Mouse (Mus musculus) forebrain, embryonic 10.5 days (tissue): ENCODE data around the gene Sec1. TPM values are rescaled to one million over a fixed set of nuclear protein-coding genes. Genes with fewer than 3 reads are reported as not detected.
A peak's percentile ranks its signal among the peaks of the same experiment; 100 is the strongest.

Experiments
- DNase-seq: peaks from one replicate; pipeline ENCODE4 v3.0.0-alpha.2; 2017; ENCODE audit warnings: low spot score; ENCODE audit errors: extremely low spot score
- H3K27ac ChIP-seq: fragments of 300-500 bp; sonication (generic); 2 replicates; pipeline ENCODE4 v1.5.1; 2016; ENCODE audit warnings: mild to moderate bottlenecking
- H3K27me3 ChIP-seq: fragments of 300-500 bp; sonication (generic); 2 replicates; pipeline ENCODE4 v1.6.1; 2016; ENCODE audit warnings: mild to moderate bottlenecking; ENCODE audit not compliant: poor library complexity, severe bottlenecking
- H3K36me3 ChIP-seq: fragments of 300-500 bp; sonication (generic); replicated peaks from 2 replicates; pipeline ENCODE4 v1.6.1; 2016; ENCODE audit warnings: mild to moderate bottlenecking, moderate library complexity
- H3K4me1 ChIP-seq: fragments of 300-500 bp; sonication (generic); 2 replicates; pipeline ENCODE4 v1.6.1; 2016
- H3K4me3 ChIP-seq: fragments of 300-500 bp; sonication (generic); 2 replicates; pipeline ENCODE4 v1.5.1; 2016; ENCODE audit warnings: mild to moderate bottlenecking, moderate library complexity
- H3K9me3 ChIP-seq: fragments of 300-500 bp; sonication (generic); 2 replicates; pipeline ENCODE4 v1.6.1; 2016; ENCODE audit warnings: mild to moderate bottlenecking, moderate library complexity
- WGBS: fragments of 180-500 bp; shearing (Covaris S2); methylation state at CpG from one replicate; pipeline ENCODE4 v1.1.7; 2016; 5-methylcytosine and 5-hydroxymethylcytosine counted together
- polyA plus RNA-seq: library from polyadenylated mRNA; unstranded; fragments of >200 nt; fragmentation: Nextera tagmentation; extraction: Ambion mirVana; gene quantifications from 2 replicates; pipeline ENCODE4 v1.2.1, GENCODE M21; 2016

The Sec1 gene
- polyA plus RNA-seq, 1 experiment from 2014 or later: 0.78 TPM

GRCm38 (mm10) chr7:45715741-45716459 is 21.7 kb upstream of the Sec1 start:
- no peaks in the 10 kb centered on the region for H3K27me3 ChIP-seq
- peaks cover 52% of the 10 kb centered on the region for H3K36me3 ChIP-seq
- DNase-seq: no peak
- H3K27ac ChIP-seq: peak overlapping the region; percentile 90
- WGBS: 85% methylated on average over 19 of the region's 19 CpGs
- no peaks in the 10 kb centered on the region for H3K9me3 ChIP-seq
- peaks cover 68% of the 10 kb centered on the region for H3K4me1 ChIP-seq
- peak overlapping the region; percentile 96 for H3K4me3 ChIP-seq

- Histone ChIP-seq H3K27ac (peak within 1 kb of the TSS; percentile 90), H3K4me3 (peak within 1 kb of the TSS; percentile 96), H3K27me3 (no peaks in the 10 kb centered on the region), H3K9me3 (no peaks in the 10 kb centered on the region), H3K36me3 (peaks cover 52% of the 10 kb centered on the region), H3K4me1 (peaks cover 61% of the 10 kb centered on the region)
- 7% methylated on average over 34 of the region's 34 CpGs for WGBS
- peak; percentile 95 for DNase-seq
Measured at GRCm38 (mm10) chr7:45715090-45715708, 21.0 kb upstream of the Sec1 start, which contains the start of gene Rpl18. TSS of gene Rpl18 (plus strand) at chr7:45715457.

- H3K4me1 ChIP-seq: peaks cover 60% of the 10 kb centered on the region
- H3K4me3 ChIP-seq: peak overlapping the region; percentile 96
- peak overlapping the region; percentile 90 for H3K27ac ChIP-seq
- no peaks in the 10 kb centered on the region for H3K9me3 ChIP-seq
- WGBS: 12% methylated on average over 14 of the region's 14 CpGs
- peaks cover 52% of the 10 kb centered on the region for H3K36me3 ChIP-seq
- DNase-seq: no peak
- H3K27me3 ChIP-seq: no peaks in the 10 kb centered on the region
Measured at GRCm38 (mm10) chr7:45714630-45715089, 20.5 kb upstream of the Sec1 start.

- Histone ChIP-seq H3K27me3 (no peaks in the 10 kb centered on the region), H3K27ac (peak overlapping the region; percentile 90), H3K9me3 (no peaks in the 10 kb centered on the region), H3K36me3 (peaks cover 49% of the 10 kb centered on the region), H3K4me1 (peaks cover 60% of the 10 kb centered on the region), H3K4me3 (peak overlapping the region; percentile 96)
- DNase-seq: no peak
- WGBS: 89% methylated on average over 6 of the region's 6 CpGs
Measured at GRCm38 (mm10) chr7:45713881-45714520, 19.8 kb upstream of the Sec1 start.

DNA sequence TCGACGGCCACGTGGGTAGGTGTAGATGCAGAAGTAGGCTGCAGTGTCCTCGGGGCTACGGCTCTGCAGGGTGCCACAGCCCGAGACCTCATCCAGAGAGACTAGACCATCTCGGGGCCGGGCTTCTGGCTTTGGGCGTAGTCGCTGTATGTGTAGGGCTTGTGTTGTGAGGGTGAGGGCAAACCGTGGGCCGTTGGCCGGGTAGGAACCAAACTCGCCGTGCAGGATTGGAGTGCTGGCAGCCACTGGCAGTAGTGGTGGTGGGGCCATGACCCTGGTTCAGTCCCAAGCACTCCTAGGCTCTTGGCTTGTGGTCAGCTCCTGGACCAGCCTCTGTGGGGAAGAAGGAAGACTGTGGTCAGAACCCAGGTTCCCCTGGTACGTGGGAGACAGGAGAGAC is 19.2 kb upstream of the Sec1 start:
- Histone ChIP-seq H3K9me3 (no peaks in the 10 kb centered on the region), H3K36me3 (peaks cover 45% of the 10 kb centered on the region), H3K4me3 (peak overlapping the region; percentile 96; the same call in 1 of the 2 replicates), H3K27me3 (no peaks in the 10 kb centered on the region), H3K4me1 (peaks cover 62% of the 10 kb centered on the region), H3K27ac (no peak overlapping the region)
- no peak for DNase-seq
- WGBS: 95% methylated on average over 16 of the region's 16 CpGs

GRCm38 (mm10) chr7:45712022-45712757 is 18.0 kb upstream of the Sec1 start:
- Histone ChIP-seq H3K9me3 (no peaks in the 10 kb centered on the region), H3K4me3 (no peak overlapping the region), H3K4me1 (peaks cover 73% of the 10 kb centered on the region), H3K27ac (no peak overlapping the region), H3K36me3 (peaks cover 45% of the 10 kb centered on the region), H3K27me3 (no peaks in the 10 kb centered on the region)
- 90% methylated on average over 21 of the region's 21 CpGs for WGBS
- DNase-seq: no peak

GRCm38 (mm10) chr7:45711316-45712021 is 17.3 kb upstream of the Sec1 start:
- H3K27ac ChIP-seq: no peak overlapping the region
- no peak for DNase-seq
- H3K27me3 ChIP-seq: no peaks in the 10 kb centered on the region
- 94% methylated on average over 24 of the region's 24 CpGs for WGBS
- no peak overlapping the region for H3K4me3 ChIP-seq
- H3K36me3 ChIP-seq: peaks cover 45% of the 10 kb centered on the region
- H3K9me3 ChIP-seq: no peaks in the 10 kb centered on the region
- peaks cover 73% of the 10 kb centered on the region for H3K4me1 ChIP-seq

GRCm38 (mm10) chr7:45710477-45711191 is 16.4 kb upstream of the Sec1 start:
- WGBS: 92% methylated on average over 20 of the region's 20 CpGs
- no peak overlapping the region for H3K27ac ChIP-seq
- H3K27me3 ChIP-seq: no peaks in the 10 kb centered on the region
- DNase-seq: no peak
- no peaks in the 10 kb centered on the region for H3K9me3 ChIP-seq
- H3K4me1 ChIP-seq: peaks cover 73% of the 10 kb centered on the region
- H3K4me3 ChIP-seq: 0 out of 2 replicates have a peak overlapping the region, but pooled peaks have one; percentile 3
- H3K36me3 ChIP-seq: peaks cover 45% of the 10 kb centered on the region

GRCm38 (mm10) chr7:45709677-45710355 is 15.6 kb upstream of the Sec1 start:
- Histone ChIP-seq H3K4me1 (peaks cover 73% of the 10 kb centered on the region), H3K36me3 (peaks cover 45% of the 10 kb centered on the region), H3K27ac (0 out of 2 replicates have a peak overlapping the region, but pooled peaks have one; percentile 20), H3K9me3 (no peaks in the 10 kb centered on the region), H3K27me3 (no peaks in the 10 kb centered on the region), H3K4me3 (0 out of 2 replicates have a peak overlapping the region, but pooled peaks have one; percentile 82)
- 86% methylated on average over 14 of the region's 14 CpGs for WGBS
- DNase-seq: no peak

DNA sequence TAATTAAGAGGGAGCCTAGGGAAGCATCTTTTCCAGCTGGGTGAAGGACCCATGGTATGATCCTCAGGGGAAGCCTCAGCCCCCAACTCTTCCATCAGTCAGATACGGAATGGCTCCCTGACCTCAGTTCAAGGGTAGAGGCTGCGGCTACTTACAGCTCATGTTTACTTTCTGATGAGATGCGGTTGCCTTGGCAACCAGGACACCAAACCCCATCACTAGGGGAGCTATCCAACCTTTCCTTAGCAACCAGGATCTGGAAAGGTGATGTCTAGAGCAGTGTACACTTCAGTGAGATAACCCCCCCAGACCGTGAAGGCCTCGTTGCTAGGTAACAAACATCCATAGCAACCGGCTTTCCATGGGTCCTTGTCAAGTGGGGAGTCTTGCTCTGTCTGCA is 14.8 kb upstream of the Sec1 start:
- no peaks in the 10 kb centered on the region for H3K27me3 ChIP-seq
- H3K27ac ChIP-seq: no peak overlapping the region
- DNase-seq: peak; percentile 40
- H3K9me3 ChIP-seq: no peaks in the 10 kb centered on the region
- H3K4me1 ChIP-seq: peaks cover 71% of the 10 kb centered on the region
- 60% methylated on average over 6 of the region's 6 CpGs for WGBS
- peaks cover 45% of the 10 kb centered on the region for H3K36me3 ChIP-seq
- H3K4me3 ChIP-seq: peak overlapping the region; percentile 82

DNA sequence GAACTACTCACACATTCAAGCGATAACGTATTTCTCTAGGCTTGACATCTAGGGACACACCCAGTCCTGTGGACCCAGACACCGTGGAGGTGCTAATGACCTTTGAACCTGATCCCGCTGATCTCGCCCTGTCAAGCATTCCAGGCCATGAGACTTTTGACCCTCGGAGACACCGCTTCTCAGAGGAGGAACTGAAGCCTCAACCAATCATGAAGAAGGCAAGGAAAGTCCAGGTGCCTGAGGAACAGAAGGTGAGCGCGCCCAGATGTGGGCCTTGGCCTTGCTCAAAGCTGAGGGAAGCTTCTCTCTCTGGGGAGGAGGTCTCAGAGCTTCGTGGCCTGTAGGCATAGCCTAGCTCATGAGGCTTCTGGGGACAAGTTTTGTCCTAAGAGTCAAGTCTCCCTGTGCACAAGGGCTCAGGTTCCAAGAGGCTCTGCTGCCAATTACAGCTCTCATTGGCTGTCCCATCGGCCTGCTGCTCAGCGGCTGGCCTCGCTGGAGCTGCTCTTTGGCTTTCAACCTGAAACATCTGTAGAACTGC is 14.1 kb upstream of the Sec1 start:
- peak; percentile 40 for DNase-seq
- H3K27me3 ChIP-seq: no peaks in the 10 kb centered on the region
- H3K27ac ChIP-seq: peak overlapping the region; percentile 90
- H3K36me3 ChIP-seq: peaks cover 39% of the 10 kb centered on the region
- H3K4me1 ChIP-seq: peaks cover 72% of the 10 kb centered on the region
- 53% methylated on average over 13 of the region's 13 CpGs for WGBS
- H3K9me3 ChIP-seq: no peaks in the 10 kb centered on the region
- H3K4me3 ChIP-seq: peak overlapping the region; percentile 82
